Mouse (Mus musculus) CH12.LX (cell line): ENCODE measurements around the gene Rab11fip3. TPM values are rescaled to one million over a fixed set of nuclear protein-coding genes. Genes with fewer than 3 reads are reported as not detected.

ENCODE experiments used
- DNase-seq: peaks from one replicate; pipeline ENCODE4 v3.0.0-alpha.2; 2013; ENCODE audit errors: extremely low read depth
- H3K27ac ChIP-seq: 2 replicates; pipeline ENCODE4 v1.5.1; 2012; ENCODE audit warnings: low read depth, mild to moderate bottlenecking, control low read depth, moderate library complexity; ENCODE audit not compliant: insufficient read depth
- H3K27me3 ChIP-seq: replicated peaks from 2 replicates; pipeline ENCODE3; 2012; ENCODE audit warnings: inconsistent platforms
- H3K36me3 ChIP-seq, 2 experiments: replicated peaks in 1 of 2; 2 replicates each; pipeline versions ENCODE3 to v1.6.1; 2012; ENCODE audit warnings: inconsistent platforms in 1 of 2, low read length in 1 of 2, mild to moderate bottlenecking in 1 of 2, mixed read lengths in 1 of 2, moderate library complexity in 1 of 2; ENCODE audit not compliant: control insufficient read depth in 1 of 2, insufficient read depth in 1 of 2
- H3K4me1 ChIP-seq, 2 experiments: 2 replicates each; pipeline ENCODE4 v1.6.1; 2012; ENCODE audit warnings: inconsistent platforms in 1 of 2, moderate library complexity in 1 of 2; ENCODE audit not compliant: insufficient read depth in 2 of 2, control insufficient read depth in 1 of 2
- H3K4me2 ChIP-seq: 2 replicates; pipeline ENCODE4 v1.6.1; 2012; ENCODE audit warnings: low read depth, mild to moderate bottlenecking, control low read depth; ENCODE audit not compliant: poor library complexity, insufficient read depth, severe bottlenecking
- H3K4me3 ChIP-seq, 3 experiments: fragments of 150-350 bp in 1 of 3; sonication (generic) in 1 of 3; replicated peaks in 1 of 3; 2 replicates each; pipeline versions ENCODE3 to v1.5.1; 2011 to 2012; ENCODE audit warnings: low read depth in 2 of 3, low read length in 2 of 3, mild to moderate bottlenecking in 2 of 3, moderate library complexity in 2 of 3, control low read depth in 1 of 3, improper control_type of control experiment in 1 of 3, inconsistent platforms in 1 of 3, mixed read lengths in 1 of 3; ENCODE audit not compliant: poor library complexity in 1 of 3
- H3K79me2 ChIP-seq: replicated peaks from 2 replicates; pipeline ENCODE4 v1.6.1; 2012; ENCODE audit warnings: mild to moderate bottlenecking, moderate library complexity; ENCODE audit not compliant: control insufficient read depth, poor library complexity, insufficient read depth, severe bottlenecking; ENCODE audit errors: extremely low read depth
- H3K9ac ChIP-seq: 2 replicates; pipeline ENCODE4 v1.6.1; 2012; ENCODE audit warnings: low read depth, mild to moderate bottlenecking, control low read depth, moderate library complexity; ENCODE audit not compliant: insufficient read depth
- H3K9me3 ChIP-seq: replicated peaks from 2 replicates; pipeline ENCODE3; 2012; ENCODE audit warnings: low read length, inconsistent platforms, mixed read lengths
- CHD1 ChIP-seq: IDR thresholded peaks from 2 replicates; pipeline ENCODE4 v1.6.1; 2012; ENCODE audit warnings: low read depth, low read length, improper control_type of control experiment, inconsistent platforms
- ELF1 ChIP-seq: IDR thresholded peaks from 2 replicates; pipeline ENCODE4 v1.6.1; 2014; ENCODE audit warnings: low read depth, mild to moderate bottlenecking, inconsistent platforms, low read length, improper control_type of control experiment
- GABPA ChIP-seq: IDR thresholded peaks from 2 replicates; pipeline ENCODE4 v1.6.1; 2012; ENCODE audit warnings: low read depth, low read length, improper control_type of control experiment, inconsistent platforms; ENCODE audit not compliant: insufficient replicate concordance
- JUND ChIP-seq: conservative IDR thresholded peaks from 2 replicates; pipeline ENCODE4 v1.6.1; 2011; ENCODE audit warnings: low read depth, low read length, improper control_type of control experiment
- MAFK ChIP-seq: IDR thresholded peaks from 2 replicates; pipeline ENCODE4 v1.6.1; 2011; ENCODE audit warnings: low read length, improper control_type of control experiment; ENCODE audit not compliant: insufficient replicate concordance
- PAX5 ChIP-seq: IDR thresholded peaks from 2 replicates; pipeline ENCODE4 v1.6.1; 2012; ENCODE audit warnings: low read length, inconsistent platforms, mixed read lengths
- POLR2A ChIP-seq: IDR thresholded peaks from 2 replicates; pipeline ENCODE4 v1.6.1; 2011; ENCODE audit warnings: low read depth, mild to moderate bottlenecking, improper control_type of control experiment, low read length
- RAD21 ChIP-seq: IDR thresholded peaks from 2 replicates; pipeline ENCODE4 v1.6.1; 2011; ENCODE audit warnings: low read depth, mild to moderate bottlenecking, low read length, improper control_type of control experiment, moderate library complexity
- RCOR1 ChIP-seq: conservative IDR thresholded peaks from 2 replicates; pipeline ENCODE4 v1.6.1; 2012; ENCODE audit warnings: low read depth, mild to moderate bottlenecking, inconsistent platforms, low read length, improper control_type of control experiment
- SIN3A ChIP-seq: IDR thresholded peaks from 2 replicates; pipeline ENCODE4 v1.6.1; 2012; ENCODE audit warnings: low read length, improper control_type of control experiment, inconsistent platforms
- TBP ChIP-seq: conservative IDR thresholded peaks from 2 replicates; pipeline ENCODE4 v1.6.1; 2011; ENCODE audit warnings: low read depth, low read length, improper control_type of control experiment
- UBTF ChIP-seq: IDR thresholded peaks from 2 replicates; pipeline ENCODE4 v1.6.1; 2012; ENCODE audit warnings: low read depth, mild to moderate bottlenecking, inconsistent platforms, low read length, improper control_type of control experiment, moderate library complexity
- USF1 ChIP-seq: IDR thresholded peaks from 2 replicates; pipeline ENCODE4 v1.6.1; 2014; ENCODE audit warnings: low read depth, mild to moderate bottlenecking, inconsistent platforms, low read length, improper control_type of control experiment
- ZMIZ1 ChIP-seq: IDR thresholded peaks from 2 replicates; pipeline ENCODE4 v1.6.1; 2012; ENCODE audit warnings: low read depth, mild to moderate bottlenecking, inconsistent platforms, low read length, improper control_type of control experiment
- dilution Hi-C: fragments of 300-500 bp; cut with MboI; formaldehyde crosslinking; loops from 2 replicates; pipeline ENCODE4 v1.14.3; 2020; ENCODE audit warnings: low sequenced_read_pairs; ENCODE audit not compliant: extremely low pct_unique_long_range_greater_than_20kb, extremely low pct_ligation_motif_present
- in situ Hi-C: fragments of 300-500 bp; cut with MboI; formaldehyde crosslinking; loops from 3 replicates; pipeline ENCODE4 v1.14.3; 2019; ENCODE audit warnings: low sequenced_read_pairs, low pct_ligation_motif_present, low pct_unique_long_range_greater_than_20kb, mixed read lengths
- polyA plus RNA-seq: library from polyadenylated mRNA; unstranded; fragments of >175 nt; gene quantifications from 2 replicates; pipeline ENCODE4 v1.2.1, GENCODE M21; 2012; ENCODE audit warnings: low read depth; ENCODE audit not compliant: insufficient read length
- total RNA-seq, 2 experiments: library from RNA; depleted of rRNA; stranded (reverse); fragments of 300-350 nt in 1 of 2; fragments of >200 nt in 1 of 2; gene quantifications; 2 replicates each; pipeline ENCODE4 v1.2.3; 2012 to 2014

Rab11fip3 gene
- total and polyA plus RNA-seq, 3 experiments: 3.5 to 7.6 (median 4.6) TPM

- no peak for DNase-seq
- H3K4me3 ChIP-seq: no peak overlapping the region
- H3K4me1 ChIP-seq: peaks cover 18 to 64% of the 10 kb centered on the region in 2 experiments
- no peak overlapping the region for H3K4me2 ChIP-seq
- no peak for TF ChIP-seq RCOR1
- TF ChIP-seq RAD21: no peak
- TF ChIP-seq JUND: no peak
- TF ChIP-seq, all 38 proteins: peak for 0
- Histone ChIP-seq H3K36me3 (peaks cover 0 to 32% of the 10 kb centered on the region in 2 experiments), H3K9me3 (no peaks in the 10 kb centered on the region), H3K79me2 (peaks cover 4% of the 10 kb centered on the region), H3K9ac (no peak overlapping the region), H3K27ac (no peak overlapping the region), H3K27me3 (no peaks in the 10 kb centered on the region)
- in situ Hi-C loops (no loop called here), dilution Hi-C loops (no loop called here)
Observed at GRCm38 (mm10) chr17:25982913-25983312, 86.4 kb downstream of the Rab11fip3 start.

GRCm38 (mm10) chr17:25980854-25981253 is 88.5 kb downstream of the Rab11fip3 start:
- peaks cover 22 to 81% of the 10 kb centered on the region in 2 experiments for H3K4me1 ChIP-seq
- H3K36me3 ChIP-seq: peaks cover 0 to 29% of the 10 kb centered on the region in 2 experiments
- H3K79me2 ChIP-seq: peaks cover 4% of the 10 kb centered on the region
- in situ Hi-C loops (no loop called here), dilution Hi-C loops (no loop called here)
- no peaks in the 10 kb centered on the region for H3K27me3 ChIP-seq
- no peak overlapping the region for H3K27ac ChIP-seq
- no peaks in the 10 kb centered on the region for H3K9me3 ChIP-seq
- H3K9ac ChIP-seq: no peak overlapping the region
- H3K4me2 ChIP-seq: no peak overlapping the region
- no peak overlapping the region for H3K4me3 ChIP-seq
- TF ChIP-seq POLR2A (no peak), MAFK (no peak), UBTF (no peak), USF1 (no peak), ZMIZ1 (no peak), ELF1 (no peak), GABPA (no peak), TBP (no peak), CHD1 (no peak), PAX5 (no peak), SIN3A (no peak)
- DNase-seq: no peak
